Mouse (Mus musculus): ENCODE measurements around the gene Hpd.

GRCm38 (mm10) chr5:123125638-123126406 is 56.7 kb downstream of the Hpd start:
- no peak for TF ChIP-seq CTCF (IDR thresholded peaks at IDR 0.05)
- no peak for TF ChIP-seq EP300 (IDR thresholded peaks at IDR 0.05)

Data from lung, postnatal 0 days (tissue).